Mouse (Mus musculus) hindbrain, embryonic 14.5 days (tissue): Measurements from ENCODE around the gene Cep95. TPM values are rescaled to one million over a fixed set of nuclear protein-coding genes. Genes with fewer than 3 reads are reported as not detected.
"Not testable (repeated sequence)": the region's sequence is repeated elsewhere in the genome, so short reads cannot be mapped to it uniquely, and the experiment has no call there.

Experiments used
- ATAC-seq: fragments of 200-750 bp; cut with Nextera tagmentation; 2 replicates; pipeline ENCODE4 v1.8.0; 2017; ENCODE audit warnings: moderate number of reproducible peaks, mild to moderate bottlenecking, moderate TSS enrichment, moderate library complexity; ENCODE audit not compliant: low FRiP score
- DNase-seq: peaks from one replicate; pipeline ENCODE4 v3.0.0-alpha.2; 2015; ENCODE audit warnings: low spot score
- H3K27ac ChIP-seq: fragments of 300-500 bp; sonication (generic); 2 replicates; pipeline ENCODE4 v1.5.1; 2014; ENCODE audit warnings: mild to moderate bottlenecking, moderate library complexity
- H3K27me3 ChIP-seq: fragments of 300-500 bp; sonication (generic); 2 replicates; pipeline ENCODE4 v1.6.1; 2014; ENCODE audit warnings: mild to moderate bottlenecking, low read length, mixed read lengths; ENCODE audit not compliant: control insufficient read depth, insufficient read depth
- H3K36me3 ChIP-seq: fragments of 300-500 bp; sonication (generic); replicated peaks from 2 replicates; pipeline ENCODE4 v1.6.1; 2014; ENCODE audit not compliant: control insufficient read depth, insufficient read depth
- H3K4me1 ChIP-seq: fragments of 300-500 bp; sonication (generic); replicated peaks from 2 replicates; pipeline ENCODE4 v1.6.1; 2014; ENCODE audit warnings: antibody characterized with exemption, low read length, mixed read lengths; ENCODE audit not compliant: control insufficient read depth, insufficient read depth
- H3K4me2 ChIP-seq: fragments of 300-500 bp; sonication (generic); replicated peaks from 2 replicates; pipeline ENCODE4 v1.6.1; 2014; ENCODE audit warnings: mild to moderate bottlenecking, moderate library complexity
- H3K4me3 ChIP-seq: fragments of 300-500 bp; sonication (generic); replicated peaks from 2 replicates; pipeline ENCODE4 v1.5.1; 2014; ENCODE audit warnings: mild to moderate bottlenecking, low read length
- H3K9ac ChIP-seq: fragments of 300-500 bp; sonication (generic); 2 replicates; pipeline ENCODE4 v1.6.1; 2014
- H3K9me3 ChIP-seq: fragments of 300-500 bp; sonication (generic); 2 replicates; pipeline ENCODE4 v1.6.1; 2016; ENCODE audit warnings: low read length; ENCODE audit not compliant: control insufficient read depth
- WGBS: fragments of 180-500 bp; shearing (Covaris S2); extraction: QIAGEN DNeasy Blood & Tissue Kit; methylation state at CpG from one replicate; pipeline ENCODE4 v1.1.7; 2014; 5-methylcytosine and 5-hydroxymethylcytosine counted together
- polyA plus RNA-seq: library from polyadenylated mRNA; unstranded; fragments of >200 nt; fragmentation: Nextera tagmentation; extraction: Ambion mirVana; gene quantifications from 2 replicates; pipeline ENCODE4 v1.2.1, GENCODE M21; 2014

Gene Cep95
- polyA plus RNA-seq, 1 experiment from 2014 or later: 11.4 TPM

DNA sequence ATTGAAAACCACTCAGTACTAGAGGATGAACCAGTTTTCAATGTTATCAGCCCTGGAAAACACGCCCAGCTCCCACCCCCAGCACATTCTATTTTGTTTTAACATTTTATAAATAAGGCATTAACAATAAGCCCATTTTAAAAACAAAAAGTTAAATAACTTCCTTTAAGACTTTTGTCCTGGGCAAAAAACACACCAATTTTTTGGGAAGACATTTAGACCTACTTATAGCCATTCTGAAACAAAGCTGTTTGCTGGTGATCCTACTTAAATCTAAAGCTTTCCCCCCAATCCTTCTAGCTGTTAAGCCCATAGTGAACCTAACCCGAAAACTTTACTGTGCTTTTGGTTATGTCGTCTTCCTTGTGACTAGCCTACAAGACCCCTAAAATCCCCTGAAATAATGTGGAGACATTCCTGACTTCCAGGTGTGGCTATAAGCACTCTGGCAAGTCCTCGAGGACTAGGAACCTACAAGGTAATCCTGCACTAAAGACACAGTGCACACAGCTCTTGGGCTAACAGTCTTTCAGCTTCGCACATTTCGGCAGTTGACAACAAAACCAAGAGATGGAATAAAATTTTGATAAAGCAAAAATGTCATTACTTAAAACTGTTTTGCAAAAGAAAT is 8.3 kb upstream of the Cep95 start:
- no peaks in the 10 kb centered on the region for H3K9me3 ChIP-seq
- DNase-seq: no peak
- H3K27ac ChIP-seq: no peak overlapping the region
- peaks cover 19% of the 10 kb centered on the region for H3K4me1 ChIP-seq
- no peak for ATAC-seq
- WGBS: 84% methylated on average over 6 of the region's 6 CpGs
- no peaks in the 10 kb centered on the region for H3K27me3 ChIP-seq
- H3K9ac ChIP-seq: no peak overlapping the region
- H3K36me3 ChIP-seq: peaks cover 69% of the 10 kb centered on the region
- H3K4me2 ChIP-seq: no peak overlapping the region
- H3K4me3 ChIP-seq: no peak overlapping the region

DNA sequence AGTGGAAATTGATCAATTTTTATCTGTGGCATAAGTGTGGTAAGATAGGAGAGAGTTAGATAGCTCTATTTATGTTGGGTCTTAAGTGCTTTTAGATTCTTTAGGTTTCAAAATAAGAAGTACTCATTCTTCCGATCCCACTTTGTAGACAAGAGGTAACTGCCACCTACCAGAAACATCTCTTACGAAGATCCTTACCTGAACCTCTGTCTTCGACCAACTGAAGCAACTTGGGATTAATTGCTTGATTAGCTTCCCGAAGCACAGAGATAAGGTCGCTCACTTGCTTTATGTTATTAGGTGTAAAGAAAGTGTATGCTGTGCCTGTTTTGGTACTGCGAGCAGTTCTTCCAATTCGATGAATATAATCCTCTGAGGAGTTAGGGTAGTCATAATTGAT is 6.8 kb upstream of the Cep95 start:
- DNase-seq, H3K27me3 ChIP-seq, H3K9ac ChIP-seq, H3K4me2 ChIP-seq, ATAC-seq, H3K4me3 ChIP-seq, H3K9me3 ChIP-seq, H3K27ac ChIP-seq: not testable (repeated sequence)
- 94% methylated on average over 7 of the region's 7 CpGs for WGBS
- peaks cover 28% of the 10 kb centered on the region for H3K4me1 ChIP-seq
- peaks cover 74% of the 10 kb centered on the region for H3K36me3 ChIP-seq

DNA sequence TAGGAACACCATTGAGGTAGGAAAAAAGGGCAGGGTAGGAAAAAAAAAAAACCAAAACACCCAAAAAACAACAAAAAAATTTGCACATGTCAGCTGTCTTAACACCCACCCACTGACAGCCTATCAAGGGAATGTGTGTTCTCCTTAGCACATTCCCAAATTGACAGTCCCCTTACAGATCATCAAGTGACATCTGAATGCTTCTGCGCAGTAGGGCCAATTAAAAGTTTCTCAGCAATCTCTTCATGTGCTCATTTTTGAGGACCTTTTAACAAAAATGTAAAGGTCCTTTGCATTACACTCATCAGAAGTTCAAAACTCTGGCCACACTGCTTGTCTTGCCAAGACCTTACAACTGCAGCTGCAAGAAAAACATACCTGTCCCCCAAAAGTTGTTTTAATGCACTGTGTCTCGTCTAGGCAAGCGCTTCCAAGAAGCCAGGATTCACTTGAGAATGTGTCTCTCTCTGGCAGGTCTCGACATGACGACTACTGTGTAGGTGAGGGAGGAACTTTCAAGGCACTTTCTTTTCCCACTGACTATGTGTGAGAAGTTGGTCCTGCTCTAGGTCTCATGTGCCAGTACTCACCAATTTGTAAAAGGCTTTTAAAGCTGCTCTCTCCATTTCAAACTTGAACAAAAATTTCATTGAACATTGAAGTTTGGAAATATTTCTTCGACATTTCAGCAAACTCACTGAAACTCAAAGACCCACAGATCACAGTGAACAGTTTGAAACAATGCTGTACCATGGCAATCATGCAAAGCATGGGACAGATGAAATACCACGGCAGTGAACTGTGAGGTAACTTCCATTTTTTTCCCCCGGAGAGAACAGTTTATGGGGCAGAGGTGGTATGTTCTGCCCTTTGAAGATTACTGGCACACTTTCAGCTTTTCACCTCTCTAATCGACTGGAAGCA is 5.9 kb upstream of the Cep95 start:
- H3K4me3 ChIP-seq: no peak overlapping the region

DNA sequence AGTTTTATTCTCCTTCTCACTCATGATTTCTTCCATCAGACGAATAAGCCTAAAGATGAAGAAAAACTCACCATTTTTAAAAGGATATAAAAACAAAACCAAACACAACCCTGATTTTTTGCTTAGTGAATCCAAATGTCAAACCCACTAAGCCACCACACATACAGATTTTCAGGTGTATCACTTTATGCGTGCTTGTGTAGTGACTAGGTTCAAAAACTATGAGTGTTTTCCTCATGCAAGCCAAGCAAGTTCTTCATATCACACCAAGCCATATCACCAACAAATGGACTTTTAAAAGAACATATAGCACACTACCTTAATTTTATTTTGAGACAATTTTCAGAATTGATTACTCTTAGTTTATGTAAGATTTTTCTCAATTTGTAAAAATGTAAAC is 4.6 kb upstream of the Cep95 start:
- 91% methylated on average over 2 of the region's 2 CpGs for WGBS
- Histone ChIP-seq H3K4me3 (no peak overlapping the region; the same call in 1 of the 2 replicates), H3K9me3 (no peaks in the 10 kb centered on the region), H3K36me3 (peaks cover 74% of the 10 kb centered on the region), H3K27ac (no peak overlapping the region), H3K4me2 (no peak overlapping the region), H3K9ac (no peak overlapping the region), H3K4me1 (peaks cover 28% of the 10 kb centered on the region), H3K27me3 (no peaks in the 10 kb centered on the region)
- ATAC-seq: no peak
- no peak for DNase-seq

More for the DNA sequence above, 5.9 kb upstream of the Cep95 start:
- H3K9ac ChIP-seq: no peak overlapping the region
- H3K27ac ChIP-seq: no peak overlapping the region
- peaks cover 74% of the 10 kb centered on the region for H3K36me3 ChIP-seq
- H3K4me1 ChIP-seq: peaks cover 28% of the 10 kb centered on the region
- no peak overlapping the region for H3K4me2 ChIP-seq
- H3K9me3 ChIP-seq: no peaks in the 10 kb centered on the region
- no peak for DNase-seq
- no peaks in the 10 kb centered on the region for H3K27me3 ChIP-seq
- WGBS: 83% methylated on average over 9 of the region's 9 CpGs
- ATAC-seq: no peak

DNA sequence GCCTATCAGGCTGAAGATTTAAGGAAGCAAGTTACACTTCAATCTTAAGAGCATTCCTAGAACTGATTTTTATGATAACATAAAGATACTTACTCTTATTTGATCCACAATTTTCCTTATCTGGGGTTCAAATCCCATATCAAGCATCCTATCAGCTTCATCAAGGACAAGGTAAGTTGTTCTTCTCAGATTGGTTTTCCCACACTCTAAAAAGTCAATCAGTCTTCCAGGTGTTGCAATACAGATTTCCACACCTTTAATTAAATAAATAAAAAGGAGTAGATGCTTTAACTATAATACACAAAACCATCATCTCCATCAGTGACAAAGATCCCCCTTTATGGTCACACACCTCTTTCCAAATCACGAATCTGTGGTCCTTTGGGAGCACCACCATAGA is 4.0 kb upstream of the Cep95 start:
- H3K27ac ChIP-seq: no peak overlapping the region
- ATAC-seq (no peak), DNase-seq (no peak)
- no peak overlapping the region for H3K9ac ChIP-seq
- no peak overlapping the region; the same call in 1 of the 2 replicates for H3K4me3 ChIP-seq
- 67% methylated on average over 1 of the region's 1 CpGs for WGBS
- H3K4me1 ChIP-seq: peaks cover 23% of the 10 kb centered on the region
- peak overlapping the region; percentile 66 for H3K4me2 ChIP-seq
- H3K27me3 ChIP-seq: no peaks in the 10 kb centered on the region
- H3K9me3 ChIP-seq: no peaks in the 10 kb centered on the region
- peaks cover 69% of the 10 kb centered on the region for H3K36me3 ChIP-seq

DNA sequence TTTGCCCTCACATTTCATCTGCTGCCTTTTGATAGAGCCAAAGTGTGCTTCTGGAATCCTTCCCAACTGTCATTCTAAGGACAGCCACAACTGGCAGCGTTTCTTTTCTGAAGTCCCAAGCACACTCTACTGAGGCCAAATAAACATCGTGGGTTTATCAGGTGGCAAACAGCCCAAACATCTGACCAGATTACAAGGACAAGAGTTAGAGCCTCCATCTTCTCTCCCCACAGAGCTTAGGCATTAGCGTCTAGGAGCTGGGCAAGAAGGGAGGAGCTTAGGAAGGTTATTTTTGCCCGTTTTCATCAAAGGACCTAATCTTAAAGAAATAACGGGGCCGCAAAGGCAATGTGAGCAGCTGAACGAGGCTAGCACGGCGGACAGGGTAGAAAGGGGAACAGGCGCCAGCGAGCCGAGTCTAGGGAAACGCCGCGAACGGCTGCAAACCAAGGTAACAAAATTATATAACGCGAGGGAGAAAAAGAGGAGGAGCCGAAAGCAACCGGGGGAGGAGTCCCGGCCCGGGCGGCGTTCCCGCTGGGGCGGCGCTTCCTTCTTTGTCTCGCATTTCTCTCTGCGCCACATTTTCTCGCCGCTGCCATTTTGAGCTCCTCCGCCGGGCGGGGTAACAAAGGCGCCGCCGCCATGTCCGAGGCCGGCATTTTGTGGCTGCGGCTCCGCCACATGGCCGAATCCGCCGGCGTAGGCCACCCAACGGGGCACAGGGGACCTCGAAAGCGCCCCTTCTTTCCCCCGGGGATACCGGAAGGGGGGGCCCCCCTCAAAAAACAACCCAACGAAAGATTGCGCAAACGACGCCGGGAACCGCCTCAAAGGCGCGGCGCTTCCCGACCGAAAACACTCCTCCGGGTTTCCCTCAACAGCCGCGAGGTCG is 1.7 kb upstream of the Cep95 start:
- no peaks in the 10 kb centered on the region for H3K27me3 ChIP-seq
- H3K9ac ChIP-seq: peak overlapping the region; percentile 99
- peak; percentile 84 for DNase-seq
- H3K4me2 ChIP-seq: peak overlapping the region; percentile 66
- H3K27ac ChIP-seq: peak overlapping the region; percentile 99
- WGBS: under 1% methylated on average over 63 of the region's 65 CpGs
- peak overlapping the region; percentile 72 for H3K4me3 ChIP-seq
- peaks cover 29% of the 10 kb centered on the region for H3K4me1 ChIP-seq
- no peaks in the 10 kb centered on the region for H3K9me3 ChIP-seq
- H3K36me3 ChIP-seq: peaks cover 53% of the 10 kb centered on the region
- peak; percentile 44; the same call in 1 of the 2 replicates for ATAC-seq

DNA sequence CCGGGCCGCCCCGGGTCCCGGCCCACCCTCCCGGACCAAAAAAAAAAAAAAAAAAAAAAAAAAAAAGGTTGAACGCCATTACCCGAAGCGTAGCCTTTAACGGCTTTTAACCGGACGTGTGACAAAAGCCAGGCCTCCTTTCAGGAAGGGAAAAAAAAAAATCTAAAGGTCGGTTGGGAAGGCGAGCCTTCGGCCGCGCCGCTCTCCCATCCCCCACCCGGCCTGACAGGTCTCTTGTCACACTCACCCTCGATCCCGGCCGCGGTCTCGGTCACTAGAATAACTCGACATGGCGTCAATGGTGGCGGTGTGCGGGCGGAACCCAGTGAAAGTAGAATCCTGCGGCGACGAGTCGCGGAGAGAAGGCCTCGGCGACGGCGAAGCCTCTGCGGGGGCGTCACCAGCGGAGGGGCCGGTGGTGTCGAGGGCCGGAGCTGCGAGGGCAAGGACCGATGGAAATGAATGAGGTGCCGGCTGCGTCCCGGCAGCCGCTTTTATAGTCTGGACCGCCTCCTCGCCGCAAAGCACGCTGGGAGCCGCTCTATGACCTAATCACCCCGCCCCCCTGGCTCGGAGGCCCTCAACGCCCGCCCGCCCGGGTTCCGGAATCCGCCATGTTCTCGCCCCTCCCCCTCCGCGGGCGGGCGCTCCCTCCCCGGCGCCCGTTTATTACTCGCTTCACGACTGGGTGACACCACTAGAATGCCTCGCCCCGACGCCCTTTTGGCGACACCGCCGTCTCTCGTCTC is 852 bp upstream of the Cep95 start:
- Histone ChIP-seq H3K27me3 (no peaks in the 10 kb centered on the region), H3K36me3 (peaks cover 53% of the 10 kb centered on the region), H3K9ac (peak overlapping the region; percentile 99), H3K9me3 (no peaks in the 10 kb centered on the region), H3K4me3 (peak overlapping the region; percentile 72), H3K4me1 (peaks cover 29% of the 10 kb centered on the region), H3K4me2 (peak overlapping the region; percentile 86; the same call in 1 of the 2 replicates), H3K27ac (peak overlapping the region; percentile 99)
- DNase-seq: peak; percentile 99
- peak; percentile 79 for ATAC-seq
- WGBS: under 1% methylated on average over 76 of the region's 79 CpGs

DNA sequence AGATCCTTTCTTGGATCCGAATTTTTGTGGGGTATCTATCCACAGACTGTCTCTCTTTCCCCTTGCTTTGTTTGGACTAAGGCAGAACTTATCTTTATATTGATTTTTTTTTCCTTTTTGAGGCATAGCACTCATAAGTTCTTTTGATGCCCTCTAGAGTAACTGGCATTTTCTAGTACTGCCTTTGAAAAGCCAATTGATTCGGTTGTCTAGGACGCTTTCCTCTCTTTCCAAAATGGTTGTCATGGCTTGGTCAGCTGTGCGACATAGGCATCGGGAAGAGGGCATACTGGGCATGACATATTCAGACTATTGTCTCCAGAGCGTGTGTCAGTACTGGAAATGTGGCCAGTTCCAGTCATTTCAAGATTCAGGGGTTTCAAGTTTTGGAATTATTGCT is 597 bp downstream of the Cep95 start:
- peak overlapping the region; percentile 86 for H3K4me2 ChIP-seq
- H3K4me3 ChIP-seq: peak overlapping the region; percentile 72
- H3K27ac ChIP-seq: peak overlapping the region; percentile 99
- peak; percentile 53 for DNase-seq
- peaks cover 52% of the 10 kb centered on the region for H3K36me3 ChIP-seq
- no peaks in the 10 kb centered on the region for H3K27me3 ChIP-seq
- H3K4me1 ChIP-seq: peaks cover 27% of the 10 kb centered on the region
- peak overlapping the region; percentile 99 for H3K9ac ChIP-seq
- no peak for ATAC-seq
- H3K9me3 ChIP-seq: no peaks in the 10 kb centered on the region
- 0% methylated on average over 6 of the region's 6 CpGs for WGBS
